Mouse (Mus musculus) lung, adult 2 months (tissue): ENCODE measurements around the gene Sgtb.

Experiments used
- CTCF ChIP-seq: fragments of 200-500 bp; IDR thresholded peaks from 2 replicates; pipeline ENCODE4 v1.5.1; 2011; ENCODE audit warnings: mild to moderate bottlenecking, low read length, control low read depth; ENCODE audit not compliant: insufficient read depth
- POLR2A ChIP-seq: fragments of 200-500 bp; IDR thresholded peaks from 2 replicates; pipeline ENCODE4 v1.6.1; 2011; ENCODE audit warnings: low read depth, mild to moderate bottlenecking, control low read depth, low read length, borderline replicate concordance; ENCODE audit errors: extremely low read depth

DNA sequence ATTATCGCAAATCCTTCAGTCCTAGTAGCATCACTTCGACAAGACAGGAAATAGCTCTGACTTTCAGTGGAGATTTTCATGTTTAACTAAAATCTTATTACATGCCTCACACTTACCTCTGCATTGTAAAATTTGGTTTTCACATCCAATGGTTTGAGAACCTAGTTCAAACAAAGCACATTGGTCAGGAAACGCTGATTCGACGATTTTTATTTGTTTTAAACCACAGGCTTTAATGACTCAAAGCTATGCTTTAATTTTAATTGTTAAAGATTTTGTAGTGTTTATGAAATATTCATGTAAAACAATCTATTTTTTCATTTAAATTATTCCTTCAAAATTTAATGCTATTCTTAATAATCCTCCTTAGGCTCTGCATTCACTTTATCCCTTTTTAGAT, 44.6 kb downstream of the Sgtb start:
- no peak for TF ChIP-seq CTCF
- TF ChIP-seq POLR2A, result no peak
